Mouse (Mus musculus): Measurements from ENCODE around the gene Ccdc34. TPM values are rescaled to one million over a fixed set of nuclear protein-coding genes. Genes with fewer than 3 reads are reported as not detected.

Ccdc34 gene
- polyA plus RNA-seq, 1 experiment: 16.2 TPM

DNA sequence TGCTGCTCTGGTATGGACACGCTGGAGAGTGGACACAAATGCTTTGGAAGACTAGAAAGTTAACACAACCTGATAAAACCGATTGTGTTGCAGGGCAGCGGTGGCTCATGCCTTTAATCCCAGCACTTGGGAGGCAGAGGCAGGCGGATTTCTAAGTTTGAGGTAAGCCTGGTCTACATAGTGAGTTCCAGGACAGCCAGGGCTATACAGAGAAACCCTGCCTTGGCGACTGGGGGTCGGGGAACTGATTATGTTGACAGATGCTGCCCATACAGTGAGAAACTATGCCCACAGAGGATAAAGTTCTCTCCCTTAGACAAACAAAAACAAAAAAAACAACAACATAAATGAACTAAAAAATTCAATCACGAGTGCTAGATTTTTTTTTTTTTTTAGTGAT lies 530 bp upstream of the Ccdc34 start:
- peak overlapping the region; percentile 19; the same call in 1 of the 2 replicates for H3K27ac ChIP-seq (ENCODE audit: control insufficient read depth, insufficient read depth, low read depth, low read length)
- H3K4me1 ChIP-seq (ENCODE audit: control insufficient read depth, insufficient read depth, low read length): peaks cover 3% of the 10 kb centered on the region; the same call in 1 of the 2 replicates
- no peak for TF ChIP-seq POLR2A (IDR thresholded peaks at IDR 0.05; ENCODE audit: control insufficient read depth, low read depth, low read length)
- no peak for TF ChIP-seq CTCF (IDR thresholded peaks at IDR 0.05; ENCODE audit: control insufficient read depth, insufficient read depth, insufficient replicate concordance, low read depth, low read length)
- peak overlapping the region; percentile 96 for H3K4me3 ChIP-seq (ENCODE audit: control insufficient read depth, low read depth, low read length)
- H3K27me3 ChIP-seq (ENCODE audit: control insufficient read depth, insufficient read depth, low read length): no peaks in the 10 kb centered on the region
- 0 out of 2 replicates have a peak, but pooled peaks cover 1% of the 10 kb centered on the region for H3K36me3 ChIP-seq (ENCODE audit: control insufficient read depth, insufficient read depth, low read length)

DNA sequence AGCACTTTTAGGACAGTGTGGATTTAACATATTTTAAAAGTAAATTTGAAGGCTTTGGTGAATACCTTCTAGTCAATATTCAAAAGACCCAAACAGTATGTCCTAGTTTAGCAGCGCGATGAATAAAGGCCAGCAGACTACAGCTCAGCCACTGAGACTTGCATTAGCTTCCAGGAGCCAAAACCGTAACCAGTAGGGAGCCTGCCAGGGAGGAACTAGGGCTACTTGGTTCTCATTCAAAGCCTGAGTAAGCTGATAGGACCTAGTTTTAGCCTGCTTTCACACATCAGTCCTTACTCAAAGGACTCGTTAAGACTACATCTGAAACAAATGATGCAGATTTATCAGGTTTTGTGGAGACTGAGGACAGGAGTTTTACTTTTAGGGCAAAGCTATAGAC lies 2.0 kb downstream of the Ccdc34 start:
- Histone ChIP-seq H3K36me3 (ENCODE audit: control insufficient read depth, insufficient read depth, low read length) (0 out of 2 replicates have a peak, but pooled peaks cover 1% of the 10 kb centered on the region), H3K4me3 (ENCODE audit: control insufficient read depth, low read depth, low read length) (peak overlapping the region; percentile 61)
- no peak for TF ChIP-seq CTCF (IDR thresholded peaks at IDR 0.05; ENCODE audit: control insufficient read depth, insufficient read depth, insufficient replicate concordance, low read depth, low read length)
- TF ChIP-seq POLR2A (IDR thresholded peaks at IDR 0.05; ENCODE audit: control insufficient read depth, low read depth, low read length): no peak

DNA sequence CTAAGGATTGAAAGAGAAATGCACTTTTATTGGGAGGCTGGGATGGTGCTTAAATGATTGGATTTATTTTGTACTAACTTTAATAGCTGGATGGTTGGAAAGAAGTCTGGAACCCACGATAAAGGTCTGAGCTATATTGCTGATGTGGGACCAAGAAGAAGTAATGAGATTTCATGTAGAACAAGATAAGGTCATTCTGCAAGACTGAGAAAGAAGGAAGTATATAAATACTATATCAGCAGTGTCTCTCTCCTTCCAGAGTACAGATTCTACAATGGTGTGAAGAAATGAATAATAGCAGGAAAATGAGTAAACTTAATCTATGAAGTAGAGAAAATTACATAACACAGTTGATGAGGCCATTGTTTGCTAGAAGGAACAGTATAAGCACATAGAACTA lies 2.8 kb downstream of the Ccdc34 start:
- Histone ChIP-seq H3K4me3 (ENCODE audit: control insufficient read depth, low read depth, low read length) (no peak overlapping the region; the same call in 1 of the 2 replicates), H3K36me3 (ENCODE audit: control insufficient read depth, insufficient read depth, low read length) (0 out of 2 replicates have a peak, but pooled peaks cover 1% of the 10 kb centered on the region)
- TF ChIP-seq CTCF (IDR thresholded peaks at IDR 0.05; ENCODE audit: control insufficient read depth, insufficient read depth, insufficient replicate concordance, low read depth, low read length) (no peak), POLR2A (IDR thresholded peaks at IDR 0.05; ENCODE audit: control insufficient read depth, low read depth, low read length) (no peak)

More for the DNA sequence above, 2.0 kb downstream of the Ccdc34 start:
- Histone ChIP-seq H3K4me1 (ENCODE audit: control insufficient read depth, insufficient read depth, low read length) (peaks cover 3% of the 10 kb centered on the region; the same call in 1 of the 2 replicates), H3K27me3 (ENCODE audit: control insufficient read depth, insufficient read depth, low read length) (no peaks in the 10 kb centered on the region), H3K27ac (ENCODE audit: control insufficient read depth, insufficient read depth, low read depth, low read length) (no peak overlapping the region)

DNA sequence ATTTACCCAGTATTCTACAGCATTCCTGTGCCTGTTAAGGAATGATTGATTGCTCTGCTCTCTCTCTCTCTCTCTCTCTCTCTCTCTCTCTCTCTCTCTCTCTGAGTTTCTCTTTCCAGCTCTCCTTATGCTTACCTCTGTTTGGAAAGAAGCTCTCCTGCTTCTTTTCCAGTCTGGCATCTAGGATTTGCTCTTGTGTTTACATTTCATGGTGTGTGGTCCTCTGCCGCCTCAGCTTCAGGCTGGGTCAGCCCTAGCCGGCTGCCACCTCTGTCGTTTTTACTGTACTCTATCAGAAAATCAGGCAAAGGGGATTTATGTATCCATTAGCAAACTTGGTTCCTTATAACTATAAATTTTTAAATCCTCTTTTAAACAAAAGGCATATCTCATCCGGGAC lies 18.6 kb downstream of the Ccdc34 start:
- TF ChIP-seq CTCF (IDR thresholded peaks at IDR 0.05; ENCODE audit: control insufficient read depth, insufficient read depth, insufficient replicate concordance, low read depth, low read length) (no peak), POLR2A (IDR thresholded peaks at IDR 0.05; ENCODE audit: control insufficient read depth, low read depth, low read length) (no peak)
- H3K4me3 ChIP-seq (ENCODE audit: control insufficient read depth, low read depth, low read length): no peak overlapping the region

More for the DNA sequence above, 2.8 kb downstream of the Ccdc34 start:
- peaks cover 3% of the 10 kb centered on the region; the same call in 1 of the 2 replicates for H3K4me1 ChIP-seq (ENCODE audit: control insufficient read depth, insufficient read depth, low read length)
- H3K27ac ChIP-seq (ENCODE audit: control insufficient read depth, insufficient read depth, low read depth, low read length): no peak overlapping the region
- no peaks in the 10 kb centered on the region for H3K27me3 ChIP-seq (ENCODE audit: control insufficient read depth, insufficient read depth, low read length)

DNA sequence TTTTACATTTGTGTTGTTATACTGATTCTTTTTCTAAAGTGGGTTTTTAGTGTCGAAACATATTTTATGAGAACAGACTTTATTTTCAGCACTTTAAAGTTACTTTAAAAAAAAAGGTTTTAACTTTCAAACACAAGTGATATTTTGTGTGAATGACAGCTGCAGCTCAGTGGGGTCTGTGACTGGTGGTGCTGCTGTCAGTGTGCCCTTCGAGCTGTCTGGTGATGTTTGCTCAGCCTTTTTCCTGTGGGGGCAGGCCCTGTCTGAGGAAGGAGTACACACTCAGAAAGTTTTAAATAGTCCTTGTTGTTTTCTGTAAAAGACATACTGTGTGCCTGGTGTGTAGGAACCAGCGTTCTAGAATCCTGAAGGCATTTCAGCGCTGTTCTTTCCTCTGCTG lies 19.0 kb downstream of the Ccdc34 start:
- H3K4me3 ChIP-seq (ENCODE audit: control insufficient read depth, low read depth, low read length): no peak overlapping the region
- H3K36me3 ChIP-seq (ENCODE audit: control insufficient read depth, insufficient read depth, low read length): no peaks in the 10 kb centered on the region
- H3K27ac ChIP-seq (ENCODE audit: control insufficient read depth, insufficient read depth, low read depth, low read length): no peak overlapping the region
- no peaks in the 10 kb centered on the region for H3K27me3 ChIP-seq (ENCODE audit: control insufficient read depth, insufficient read depth, low read length)
- TF ChIP-seq CTCF (IDR thresholded peaks at IDR 0.05; ENCODE audit: control insufficient read depth, insufficient read depth, insufficient replicate concordance, low read depth, low read length) (no peak), POLR2A (IDR thresholded peaks at IDR 0.05; ENCODE audit: control insufficient read depth, low read depth, low read length) (no peak)
- no peaks in the 10 kb centered on the region for H3K4me1 ChIP-seq (ENCODE audit: control insufficient read depth, insufficient read depth, low read length)

More for the DNA sequence above, 18.6 kb downstream of the Ccdc34 start:
- Histone ChIP-seq H3K36me3 (ENCODE audit: control insufficient read depth, insufficient read depth, low read length) (no peaks in the 10 kb centered on the region), H3K27me3 (ENCODE audit: control insufficient read depth, insufficient read depth, low read length) (no peaks in the 10 kb centered on the region), H3K4me1 (ENCODE audit: control insufficient read depth, insufficient read depth, low read length) (no peaks in the 10 kb centered on the region), H3K27ac (ENCODE audit: control insufficient read depth, insufficient read depth, low read depth, low read length) (no peak overlapping the region)

DNA sequence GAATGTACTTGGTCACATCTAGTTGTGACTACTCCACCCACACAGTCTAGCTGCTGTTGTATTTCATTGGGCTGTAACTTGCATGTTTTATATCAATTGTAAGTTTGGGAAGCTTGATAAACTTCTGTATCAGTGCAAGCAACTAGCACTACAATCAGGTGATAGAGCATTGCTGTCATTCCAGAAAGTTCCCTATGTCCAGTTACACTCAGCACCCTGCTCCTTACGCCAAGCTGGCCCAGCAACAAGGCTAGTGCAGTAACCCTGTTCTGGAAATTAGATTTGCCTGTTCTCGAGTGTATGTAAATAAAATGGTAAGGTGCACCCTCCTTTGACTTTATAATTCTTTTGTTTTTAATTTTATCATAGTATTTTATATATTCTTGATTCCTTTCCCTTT lies 19.6 kb downstream of the Ccdc34 start:
- Histone ChIP-seq H3K27me3 (ENCODE audit: control insufficient read depth, insufficient read depth, low read length) (no peaks in the 10 kb centered on the region), H3K4me1 (ENCODE audit: control insufficient read depth, insufficient read depth, low read length) (no peaks in the 10 kb centered on the region), H3K4me3 (ENCODE audit: control insufficient read depth, low read depth, low read length) (no peak overlapping the region), H3K36me3 (ENCODE audit: control insufficient read depth, insufficient read depth, low read length) (no peaks in the 10 kb centered on the region), H3K27ac (ENCODE audit: control insufficient read depth, insufficient read depth, low read depth, low read length) (no peak overlapping the region)
- TF ChIP-seq CTCF (IDR thresholded peaks at IDR 0.05; ENCODE audit: control insufficient read depth, insufficient read depth, insufficient replicate concordance, low read depth, low read length) (no peak), POLR2A (IDR thresholded peaks at IDR 0.05; ENCODE audit: control insufficient read depth, low read depth, low read length) (no peak)

DNA sequence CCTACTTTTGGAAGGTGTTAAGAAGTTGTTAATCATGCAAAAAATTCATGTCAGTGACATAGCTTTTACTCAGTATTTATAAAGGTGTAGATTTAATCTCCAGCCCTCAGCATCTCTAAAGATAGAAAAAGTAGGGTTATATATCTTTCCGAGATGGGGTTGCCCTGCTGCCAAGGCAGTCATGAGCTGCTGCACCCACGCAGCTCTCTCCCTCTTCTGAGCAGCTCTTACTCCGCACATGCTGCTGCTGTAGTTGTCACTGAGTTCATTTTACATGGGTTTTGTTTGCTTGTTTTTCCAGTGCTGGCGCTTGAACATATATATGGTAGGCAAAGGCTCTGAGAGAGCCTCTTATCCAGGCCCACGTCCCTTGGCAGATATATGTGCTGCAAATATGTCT lies 20.7 kb downstream of the Ccdc34 start:
- Histone ChIP-seq H3K36me3 (ENCODE audit: control insufficient read depth, insufficient read depth, low read length) (no peaks in the 10 kb centered on the region), H3K4me1 (ENCODE audit: control insufficient read depth, insufficient read depth, low read length) (no peaks in the 10 kb centered on the region), H3K27ac (ENCODE audit: control insufficient read depth, insufficient read depth, low read depth, low read length) (no peak overlapping the region), H3K4me3 (ENCODE audit: control insufficient read depth, low read depth, low read length) (no peak overlapping the region), H3K27me3 (ENCODE audit: control insufficient read depth, insufficient read depth, low read length) (no peaks in the 10 kb centered on the region)
- no peak for TF ChIP-seq POLR2A (IDR thresholded peaks at IDR 0.05; ENCODE audit: control insufficient read depth, low read depth, low read length)
- no peak for TF ChIP-seq CTCF (IDR thresholded peaks at IDR 0.05; ENCODE audit: control insufficient read depth, insufficient read depth, insufficient replicate concordance, low read depth, low read length)

All from testis, adult 2 months (tissue).